Mouse (Mus musculus) skeletal muscle tissue, adult 2 months (tissue): Measurements from ENCODE around the gene Dnajc16.
"Not testable (repeated sequence)": the region's sequence is repeated elsewhere in the genome, so short reads cannot be mapped to it uniquely, and the experiment has no call there.

ENCODE experiments used
- DNase-seq: peaks from one replicate; pipeline ENCODE4 v3.0.0-alpha.2; 2012; ENCODE audit warnings: low read depth, low spot score

The Dnajc16 gene

DNA sequence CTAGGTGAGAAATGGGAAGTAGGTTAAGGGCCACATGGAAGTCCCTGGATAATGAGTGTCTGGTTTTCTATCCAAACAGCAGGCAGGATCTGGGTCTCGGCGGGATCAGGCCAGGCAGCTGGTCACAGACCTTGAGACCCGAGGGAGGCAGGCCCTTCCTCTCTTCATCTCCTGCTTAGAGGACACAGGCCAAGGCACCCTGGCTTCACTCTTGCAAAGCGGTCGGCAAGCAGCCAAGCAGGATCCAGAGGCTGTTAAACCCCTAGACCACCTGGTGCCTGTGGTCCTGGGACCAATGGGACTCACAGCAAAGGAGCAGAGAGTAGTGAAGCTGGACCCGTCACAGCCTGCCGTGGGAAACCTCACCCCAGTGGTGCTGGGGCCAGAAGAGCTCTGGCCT, 5.6 kb upstream of the Dnajc16 start:
- no peak for DNase-seq

DNA sequence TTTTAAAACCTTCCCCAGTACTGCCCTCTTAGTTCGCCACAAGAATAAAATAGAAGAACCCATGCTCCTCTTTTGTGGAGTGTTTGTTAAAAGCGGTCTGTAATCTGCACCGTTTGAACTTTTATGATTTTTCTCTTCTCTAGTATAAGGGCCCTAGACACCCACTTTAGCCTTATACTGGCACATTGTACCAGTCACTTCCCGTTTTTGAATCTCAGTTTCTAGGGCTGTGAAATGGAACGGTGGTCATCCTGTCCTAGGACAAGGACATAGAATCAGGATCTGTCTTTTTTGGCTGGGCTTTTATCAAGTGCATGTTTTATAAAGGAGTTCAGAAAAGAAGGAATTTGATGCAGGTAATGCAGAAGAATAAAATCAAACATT, 3.4 kb upstream of the Dnajc16 start:
- no peak for DNase-seq

DNA sequence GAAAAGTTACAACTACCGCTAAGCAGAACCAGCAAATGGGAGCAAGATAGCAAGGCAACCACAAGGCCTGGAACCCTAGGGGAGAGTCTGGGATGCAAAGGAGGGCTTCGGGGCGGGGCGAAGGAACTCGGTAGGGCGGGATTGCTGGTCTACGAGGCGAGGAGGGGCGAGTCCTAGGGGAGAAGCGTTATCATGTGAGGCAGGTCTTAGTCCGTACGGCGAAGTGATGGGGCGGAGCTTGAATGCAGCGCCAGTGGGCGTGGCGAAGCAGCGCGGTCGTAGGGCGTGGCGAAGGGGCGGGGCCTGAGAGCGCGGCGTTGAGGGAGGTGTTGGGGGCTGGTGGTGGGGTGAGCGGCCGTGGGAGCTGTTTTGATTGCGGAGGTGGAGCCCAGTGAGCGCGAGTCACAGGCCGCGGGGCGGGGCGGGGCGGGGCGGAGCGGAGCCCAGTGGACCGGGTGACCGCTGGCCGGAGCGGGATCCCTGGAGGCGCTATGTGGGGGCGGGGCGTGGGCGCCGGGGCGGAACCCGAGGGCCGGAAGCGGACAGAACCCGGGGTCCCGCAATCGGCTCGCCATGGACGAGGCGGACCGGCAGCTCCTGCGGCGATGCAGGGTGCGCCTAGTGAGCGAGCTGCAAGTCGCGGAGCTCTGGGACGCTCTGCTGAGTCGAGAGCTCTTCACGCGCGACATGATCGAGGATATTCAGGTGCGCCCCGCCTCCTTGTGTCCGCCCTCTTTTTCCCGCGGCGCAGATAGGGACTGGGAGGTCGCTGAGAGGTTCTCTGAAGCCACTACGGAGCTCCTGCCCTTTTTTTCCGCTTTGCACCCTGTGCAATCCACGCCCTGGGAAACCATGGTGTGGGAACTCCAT, 2.8 kb upstream of the Dnajc16 start, which contains the start of gene Casp9:
Gene Casp9, plus strand, starts transcription at position 331 of the 870 bp plus-strand sequence.
- DNase-seq, result peak; percentile 97

DNA sequence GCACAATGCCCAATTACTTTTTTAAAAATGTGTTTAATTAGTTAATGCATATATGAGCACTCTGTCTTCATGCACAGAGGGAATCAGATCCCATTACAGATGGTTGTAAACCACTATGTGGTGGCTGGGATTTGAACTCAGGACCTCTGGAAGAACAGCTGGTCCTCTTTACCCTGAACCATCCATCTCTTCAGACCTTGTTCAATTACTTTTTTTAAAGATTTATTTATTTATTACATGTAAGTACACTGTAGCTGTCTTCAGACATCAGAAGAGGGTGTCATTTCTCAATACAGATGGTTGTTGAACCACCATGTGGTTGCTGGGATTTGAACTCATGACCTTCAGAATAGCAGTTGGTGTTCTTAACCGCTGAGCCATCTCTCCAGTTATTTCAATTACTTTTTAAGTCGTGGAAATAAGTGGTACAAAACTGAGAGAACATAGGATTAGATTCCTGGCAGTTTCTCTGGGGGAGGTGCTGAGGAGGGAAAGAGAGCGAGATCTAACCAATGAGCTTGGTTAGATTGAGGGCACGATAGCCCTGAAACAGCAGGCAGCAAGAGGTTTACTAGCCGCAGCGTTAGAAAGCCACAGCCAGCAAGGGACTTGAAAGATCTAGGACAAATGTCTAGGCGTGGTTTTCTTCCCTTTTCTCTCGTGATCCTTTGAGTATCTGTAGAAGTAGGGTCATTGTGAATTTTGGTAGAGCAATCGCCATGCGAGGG, 2.0 kb upstream of the Dnajc16 start:
- peak; percentile 34 for DNase-seq

DNA sequence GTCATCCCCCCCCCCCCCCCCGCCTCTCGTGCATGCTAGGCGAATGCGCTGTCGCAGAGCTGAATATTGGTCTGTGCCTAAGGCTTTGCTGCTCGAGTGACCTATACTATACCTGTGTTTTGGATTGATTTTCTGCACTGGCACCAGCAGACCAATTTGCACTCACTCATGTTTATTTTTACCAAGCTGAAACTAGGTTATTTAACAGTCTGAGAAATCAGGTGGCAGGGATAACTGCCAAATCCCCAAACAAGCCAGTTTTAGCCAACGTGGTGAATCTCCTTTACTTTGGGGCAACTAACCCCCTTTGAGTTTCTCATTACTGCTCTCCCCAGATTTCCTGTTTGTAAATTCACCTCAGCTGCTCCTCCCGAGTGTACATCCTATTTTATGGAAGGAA, 1.2 kb upstream of the Dnajc16 start:
- DNase-seq, result no peak

DNA sequence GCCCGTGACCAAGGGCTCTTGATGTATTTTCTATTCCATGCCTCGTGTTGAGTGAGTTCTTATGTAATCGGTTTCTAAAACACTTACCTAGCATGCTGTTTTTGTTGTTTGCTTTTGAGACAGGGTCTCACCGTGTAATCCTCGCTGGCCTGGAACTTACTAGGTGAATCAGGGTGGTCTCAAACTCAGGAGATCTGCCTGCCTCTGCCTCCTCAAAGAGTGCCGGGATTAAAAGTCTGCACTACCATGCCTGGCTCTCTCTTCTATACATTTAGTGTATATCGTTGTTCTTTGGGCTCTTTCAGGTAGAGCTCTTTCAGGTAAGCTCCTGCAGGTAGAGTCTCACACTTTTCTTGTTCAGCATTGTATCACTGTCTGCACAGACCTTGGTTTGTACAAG, 755 bp upstream of the Dnajc16 start:
- no peak for DNase-seq

DNA sequence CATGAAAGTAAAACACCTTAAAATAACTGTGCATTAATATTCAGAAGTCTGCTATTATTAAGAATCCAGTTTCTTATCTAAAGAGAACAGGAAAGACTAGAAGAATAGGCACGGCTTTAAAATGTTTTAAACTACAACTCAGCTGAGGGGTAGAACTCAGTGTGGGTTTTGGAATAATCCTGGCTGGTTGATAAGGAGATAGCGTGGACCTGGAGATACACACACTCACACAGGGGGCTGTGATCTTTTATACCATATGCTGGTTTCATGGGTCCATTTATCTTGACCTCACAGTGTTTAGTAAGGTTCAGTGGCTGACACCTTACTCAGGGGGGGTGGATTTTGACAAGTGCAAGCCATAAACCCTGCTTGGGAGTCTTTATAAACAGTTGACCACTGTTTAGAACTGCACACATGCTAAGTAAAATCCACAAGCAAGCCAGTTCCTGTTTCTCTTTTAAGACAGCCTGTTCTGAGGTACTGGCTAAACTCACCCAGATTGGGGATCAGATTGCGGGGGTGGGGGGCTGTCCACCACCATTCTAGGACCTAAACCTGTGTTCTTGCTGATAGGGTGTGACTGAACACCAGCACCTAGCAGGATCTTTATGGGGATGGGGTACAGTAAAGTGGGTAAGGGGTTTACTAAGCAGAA, 1.0 kb downstream of the Dnajc16 start:
- no peak for DNase-seq

DNA sequence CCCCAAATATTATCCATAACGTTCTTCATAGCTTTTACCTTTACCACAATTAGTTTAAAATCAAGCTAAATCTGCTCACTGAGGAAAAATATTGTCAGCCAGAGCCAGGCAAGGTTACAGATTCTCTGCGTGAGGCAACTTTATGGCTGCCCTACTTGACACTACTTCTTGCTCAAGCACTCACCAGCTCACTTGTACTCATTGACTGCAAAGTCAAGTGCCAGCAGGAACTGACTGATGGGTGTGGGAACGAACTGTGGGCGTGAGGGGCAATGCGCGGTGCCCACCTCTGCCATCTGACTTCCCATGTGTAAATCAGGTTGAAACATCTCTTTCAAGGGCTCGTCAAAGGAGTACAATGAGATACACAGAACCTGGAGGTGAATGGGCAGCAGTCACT, 3.3 kb downstream of the Dnajc16 start:
- DNase-seq, result no peak

DNA sequence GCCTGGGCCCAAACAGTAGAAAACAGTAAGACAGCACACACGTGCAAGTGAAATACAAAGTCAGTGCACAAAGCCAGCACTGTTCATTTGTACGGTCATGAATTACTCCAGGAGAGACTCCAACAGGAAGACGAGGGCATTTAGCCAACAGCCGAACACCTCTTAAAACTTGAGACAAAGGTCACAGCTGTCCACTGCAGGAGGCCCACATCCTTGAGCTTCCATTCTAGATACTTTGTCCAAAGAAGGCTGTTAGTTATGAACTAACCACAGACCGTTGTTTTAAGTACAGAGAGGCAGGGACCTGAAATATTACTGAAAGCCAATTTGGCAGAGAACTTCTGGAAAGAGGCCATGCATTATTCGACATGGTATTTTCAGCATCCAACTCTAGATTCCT, 3.7 kb downstream of the Dnajc16 start:
- no peak for DNase-seq

DNA sequence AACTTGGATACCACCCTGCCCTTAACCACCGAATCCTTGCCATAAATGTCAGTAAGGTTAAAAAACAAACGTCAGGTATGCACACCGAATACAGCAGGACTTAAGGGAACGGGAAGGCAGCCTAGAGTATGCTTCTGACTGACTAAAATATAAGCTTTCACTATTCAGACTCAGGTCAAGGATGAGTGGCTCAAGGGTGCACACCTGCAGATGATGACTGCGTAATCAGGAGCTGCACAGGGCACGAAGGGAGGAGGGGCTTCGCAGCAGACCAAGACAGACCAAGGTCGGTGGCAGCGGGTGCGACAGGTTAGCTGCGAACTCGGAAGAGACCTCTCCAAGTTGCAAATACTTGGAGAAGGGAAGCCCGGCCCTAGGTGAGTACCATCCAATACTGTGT, 4.6 kb downstream of the Dnajc16 start:
- no peak for DNase-seq

DNA sequence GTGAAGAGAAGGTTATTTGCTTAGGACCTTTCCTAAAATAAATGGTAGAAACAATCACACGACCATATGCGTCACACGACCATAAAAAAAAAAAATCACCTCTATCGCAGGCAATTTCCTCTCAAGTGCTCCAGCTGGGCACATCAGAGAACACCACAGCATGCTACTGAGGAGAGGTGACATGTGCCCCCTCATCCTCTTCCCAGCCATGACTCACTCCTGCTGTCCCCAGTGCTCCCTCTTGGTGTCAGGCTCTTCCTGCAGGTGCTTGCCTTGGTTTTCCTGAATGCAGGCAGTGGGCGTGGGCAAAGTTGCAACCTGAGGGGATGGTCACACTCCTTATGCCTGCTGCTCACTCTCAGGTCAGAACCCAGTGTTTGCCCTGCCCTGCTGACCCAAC, 5.9 kb downstream of the Dnajc16 start:
- no peak for DNase-seq

DNA sequence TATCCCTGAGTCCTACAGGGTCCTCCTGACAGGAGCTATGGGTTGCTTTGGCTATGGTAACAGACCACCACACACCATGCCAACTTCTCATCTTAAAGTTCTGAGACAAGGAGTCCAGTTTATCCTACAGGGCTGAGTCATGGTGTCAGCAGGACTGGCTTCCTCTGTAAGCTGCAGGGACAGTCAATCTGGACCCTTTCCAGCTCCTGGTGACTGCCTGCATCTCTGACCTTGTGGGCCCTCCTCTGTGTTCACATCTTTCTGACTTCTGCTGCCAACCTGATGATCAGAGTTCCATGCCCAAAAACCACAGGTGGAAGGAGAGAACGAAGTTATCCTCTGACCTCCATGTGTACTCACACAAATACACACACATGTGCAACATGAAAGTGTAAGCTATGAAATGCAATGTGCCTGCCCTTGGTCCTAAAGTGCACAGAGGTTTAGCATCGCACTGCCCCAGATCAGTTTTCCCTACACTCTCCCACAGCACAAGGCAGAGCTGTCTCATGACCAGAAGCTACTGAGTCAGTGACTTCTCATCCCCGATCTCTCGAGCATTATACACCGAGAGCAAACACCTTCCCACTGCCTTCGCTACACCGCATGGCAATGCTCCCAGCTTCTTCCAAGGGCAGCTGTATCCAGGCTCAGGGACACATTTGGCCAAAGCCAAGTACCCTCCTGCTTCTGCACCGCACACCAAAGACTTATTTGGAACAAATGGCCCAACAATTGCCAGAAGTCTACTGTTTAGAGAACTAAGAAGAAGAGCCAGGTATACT, 9.3 kb downstream of the Dnajc16 start:
- DNase-seq, result no peak

DNA sequence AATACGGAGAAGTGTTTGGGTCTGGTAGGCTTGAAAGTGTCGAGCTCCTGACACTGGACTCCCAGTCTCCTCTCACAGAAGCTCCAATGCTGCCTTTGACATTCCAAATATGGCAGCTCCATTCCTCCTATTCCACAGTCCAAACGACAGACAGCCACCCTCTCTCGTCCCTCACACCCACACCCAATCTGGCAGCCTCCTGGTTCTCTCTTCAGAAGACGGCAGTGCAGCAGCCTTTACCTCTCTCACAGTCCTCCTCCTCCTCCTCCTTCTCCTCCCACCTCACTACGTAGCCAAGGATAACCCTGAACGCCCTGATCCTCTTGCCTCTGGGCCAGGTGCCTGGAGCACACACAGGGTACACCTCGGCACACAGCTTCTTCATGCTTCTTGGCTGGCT, 10.9 kb downstream of the Dnajc16 start:
- DNase-seq, result no peak

DNA sequence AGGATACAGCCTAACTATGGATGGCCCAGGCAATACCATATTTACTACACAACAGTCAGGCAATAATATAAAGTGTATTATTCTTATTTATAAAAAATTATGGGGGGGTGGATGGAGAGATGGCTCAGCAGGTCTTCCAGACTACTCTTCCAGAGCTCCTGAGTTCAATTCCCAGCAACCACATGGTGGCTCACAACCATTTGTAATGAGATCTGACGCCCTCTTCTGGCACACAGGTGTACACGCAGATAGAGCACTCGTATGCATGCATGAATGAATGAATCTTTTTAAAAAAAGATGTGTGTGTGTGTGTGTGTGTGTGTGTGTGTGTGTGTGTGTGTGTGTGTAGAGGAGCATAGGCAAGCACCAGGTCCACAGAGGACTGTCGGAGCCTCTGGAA, 17.7 kb downstream of the Dnajc16 start:
- not testable (repeated sequence) for DNase-seq

DNA sequence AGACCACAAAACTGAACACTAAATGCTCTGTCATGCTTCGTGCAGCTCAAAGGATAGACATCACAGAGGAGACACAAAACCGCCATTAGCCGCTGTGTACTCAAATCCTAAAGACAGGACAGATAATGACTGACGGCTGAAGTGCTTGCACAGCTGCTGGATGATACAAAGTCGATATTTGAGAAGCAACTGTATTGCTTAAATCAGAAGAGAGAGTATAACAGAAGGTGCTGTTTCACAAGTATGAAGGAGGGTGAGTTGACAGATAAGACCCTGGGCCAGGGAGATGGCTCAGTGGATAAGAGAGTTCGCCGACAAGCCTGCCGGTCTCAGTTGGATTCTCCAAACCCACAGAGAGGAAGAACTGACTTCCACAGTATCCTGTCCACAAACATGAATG, 18.9 kb downstream of the Dnajc16 start:
- no peak for DNase-seq

DNA sequence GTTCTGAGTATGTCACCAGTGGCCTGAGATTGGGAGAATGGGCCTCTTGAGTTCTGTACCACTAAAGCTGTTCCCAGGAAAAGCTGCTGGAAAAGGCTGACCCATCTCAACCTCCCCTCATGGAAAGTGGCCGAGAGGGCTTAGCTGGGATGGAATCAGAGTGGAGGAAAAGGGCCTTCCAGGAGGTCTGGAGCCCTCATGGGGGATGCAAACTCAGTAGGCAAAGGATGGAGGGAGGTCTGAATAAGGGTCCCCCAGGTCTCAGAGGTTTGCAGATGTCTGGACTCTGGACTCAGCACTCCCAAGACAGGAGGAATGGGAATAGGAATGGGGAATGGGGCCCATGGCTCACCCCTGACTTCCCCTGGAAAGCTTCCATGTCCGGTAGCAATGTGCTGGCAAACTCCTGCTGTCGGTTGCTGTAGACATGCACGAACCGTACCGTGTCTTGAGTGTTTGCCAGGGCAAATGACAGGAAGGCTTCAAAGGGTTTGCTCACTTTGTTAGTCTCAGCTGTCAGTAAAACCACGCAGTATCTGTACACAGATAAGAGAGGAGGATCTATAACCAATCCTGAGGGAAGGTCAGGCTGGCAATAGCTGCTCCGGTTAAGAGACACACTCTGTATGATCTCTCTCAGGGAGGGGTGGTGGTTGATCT, 21.1 kb downstream of the Dnajc16 start:
- DNase-seq, result no peak

DNA sequence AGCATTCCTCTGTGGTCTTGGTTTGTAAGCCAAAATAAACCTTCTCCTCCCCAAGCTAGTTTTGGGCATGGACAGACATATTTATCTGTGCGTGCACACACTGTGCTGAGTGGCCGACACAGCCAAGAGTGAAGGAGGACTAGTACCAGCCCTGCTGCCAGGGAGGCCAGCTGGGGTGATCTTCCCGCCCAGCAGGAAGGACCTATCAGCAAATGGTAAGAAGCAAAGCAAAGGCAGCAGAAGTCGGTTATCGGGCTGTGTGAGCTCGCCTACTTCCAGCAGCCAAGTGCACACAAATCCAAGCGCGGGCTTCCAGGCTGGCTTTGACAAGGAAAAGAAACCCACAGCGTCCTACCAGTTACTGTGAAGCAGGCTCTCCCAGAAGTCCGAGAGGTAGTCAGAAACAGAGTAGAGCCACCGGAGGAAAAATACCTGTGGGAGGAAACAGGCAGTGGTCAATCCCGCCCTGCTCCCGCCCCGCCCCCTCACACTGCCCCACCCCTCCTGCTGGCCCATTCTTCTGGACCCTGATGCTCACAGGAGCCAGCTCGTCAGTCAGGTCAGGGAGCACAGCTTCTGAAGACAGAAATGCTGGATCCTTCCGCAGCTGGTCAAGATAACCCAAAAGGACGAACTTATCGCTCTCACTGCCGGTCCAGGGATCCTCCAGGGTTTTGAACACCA, 23.2 kb downstream of the Dnajc16 start:
- DNase-seq, result peak; percentile 60

DNA sequence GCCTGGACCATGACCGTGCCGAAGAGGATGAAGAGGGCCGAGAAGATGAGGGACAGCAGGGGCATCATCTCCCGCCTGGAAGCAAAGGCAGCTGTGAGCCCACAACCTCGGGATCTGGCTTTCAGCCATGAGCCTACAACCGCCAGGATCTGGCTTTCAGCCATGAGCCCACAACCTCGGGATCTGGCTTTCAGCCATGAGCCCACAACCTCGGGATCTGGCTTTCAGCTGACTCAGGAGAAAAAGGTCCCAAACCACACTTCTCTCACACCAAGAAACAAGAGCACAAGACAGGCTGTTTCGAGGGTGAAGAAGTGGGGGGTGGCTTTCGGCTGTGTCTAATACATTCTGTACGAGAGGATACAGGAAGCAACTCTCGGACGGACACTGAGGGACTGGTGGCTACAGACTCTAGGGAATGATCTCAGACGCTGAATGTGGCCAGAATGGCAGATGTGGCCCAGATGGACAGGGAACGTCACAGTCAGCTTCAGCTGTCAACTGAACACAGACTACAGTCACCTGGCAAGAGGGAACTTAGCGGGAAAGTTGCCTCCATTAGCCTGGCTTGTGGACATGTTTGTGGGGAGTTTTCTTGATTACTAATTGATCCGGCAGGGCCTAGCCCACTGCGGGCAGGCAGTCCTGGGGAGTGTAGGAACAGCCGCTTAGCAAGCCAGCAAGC, 23.9 kb downstream of the Dnajc16 start:
- peak; percentile 45 for DNase-seq

DNA sequence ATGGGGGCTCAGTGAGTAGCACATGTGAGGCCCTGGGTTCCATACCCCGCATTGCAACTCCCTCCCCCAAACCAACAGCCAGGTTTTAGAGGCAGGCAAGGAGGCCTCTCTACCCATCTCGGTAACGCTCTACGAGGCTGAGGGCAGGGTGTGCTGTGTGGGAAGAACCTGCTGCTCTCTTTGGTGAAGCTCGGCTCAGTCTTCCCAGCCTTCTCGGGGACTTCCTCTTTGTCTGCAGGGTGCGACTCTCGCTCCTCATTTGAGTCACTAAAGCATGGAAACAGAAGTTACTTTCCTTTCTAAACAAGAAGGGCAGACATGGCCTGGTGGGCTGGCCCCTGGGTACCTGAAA, 24.4 kb downstream of the Dnajc16 start:
- DNase-seq, result no peak

DNA sequence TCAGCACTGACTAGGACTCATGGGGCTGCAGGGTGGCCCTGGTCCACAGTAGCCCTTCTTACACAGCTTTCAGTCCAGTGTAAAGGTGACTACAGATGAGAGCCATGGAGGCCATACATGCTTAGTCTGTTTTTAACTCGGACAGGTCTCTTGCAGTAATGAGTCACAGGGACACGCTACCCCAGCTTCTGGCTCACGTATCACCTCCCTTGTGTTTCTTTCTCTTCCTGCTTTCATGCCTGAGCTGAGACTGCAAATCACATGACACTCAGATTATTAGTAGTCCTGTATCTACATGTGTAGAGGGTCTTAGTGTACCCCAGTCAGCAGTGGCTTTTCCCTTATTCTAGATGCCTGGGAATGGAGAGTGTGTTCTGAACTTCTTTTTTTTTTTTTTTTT, 25.7 kb downstream of the Dnajc16 start:
- no peak for DNase-seq
